Mouse (Mus musculus) lung, postnatal 10 days (tissue): ENCODE measurements at regions not wholly inside any gene's neighbourhood (a gene's known extent, or its start where the extent isn't known, plus 50 kb on each side); places are given as distances from the start of the nearest gene placed in this dataset.
"Not testable (repeated sequence)": the region's sequence is repeated elsewhere in the genome, so short reads cannot be mapped to it uniquely, and the experiment has no call there.

Experiments used
- DNase-seq: peaks from one replicate; pipeline ENCODE4 v3.0.0; 2021

DNA sequence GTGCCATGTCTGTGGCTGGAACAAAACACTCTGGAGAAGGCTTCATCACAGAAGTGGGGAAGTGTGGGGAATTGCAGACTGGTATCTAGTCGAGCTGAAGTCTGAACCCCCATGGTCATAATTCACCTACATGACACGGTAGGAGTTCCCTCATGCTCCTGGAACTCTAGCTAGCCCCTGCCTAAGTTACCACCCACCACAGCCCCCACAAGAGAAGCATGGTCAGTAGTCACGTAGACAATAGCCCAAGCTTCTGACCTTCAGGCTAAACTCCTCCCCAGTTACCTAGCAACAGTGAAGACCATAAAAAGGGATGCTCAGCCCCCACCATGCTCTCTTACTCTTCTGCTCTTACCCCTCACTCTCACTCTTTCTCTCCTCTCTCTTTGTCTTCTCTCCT lies 143.8 kb upstream of the Gm17728 start:
- not testable (repeated sequence) for DNase-seq

DNA sequence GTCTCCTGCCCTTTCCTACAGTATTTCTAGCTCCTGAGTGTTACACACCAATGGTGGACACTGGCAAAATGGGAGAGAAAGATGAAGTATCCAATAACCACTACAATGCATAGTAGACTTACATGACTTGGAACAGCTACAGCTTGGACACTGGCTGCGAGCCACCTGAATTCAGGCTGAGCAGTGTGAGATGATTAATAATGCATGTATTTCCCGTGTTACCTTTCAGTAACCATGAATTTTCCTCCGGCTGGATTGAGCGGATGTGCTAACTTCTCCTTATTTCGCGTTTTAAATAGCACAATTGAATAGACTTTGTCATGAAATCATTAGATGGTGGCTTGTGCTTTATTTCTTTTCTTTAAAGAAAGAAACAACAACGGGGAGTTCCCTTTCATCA lies 142.4 kb upstream of the Gm17728 start:
- DNase-seq = no peak

DNA sequence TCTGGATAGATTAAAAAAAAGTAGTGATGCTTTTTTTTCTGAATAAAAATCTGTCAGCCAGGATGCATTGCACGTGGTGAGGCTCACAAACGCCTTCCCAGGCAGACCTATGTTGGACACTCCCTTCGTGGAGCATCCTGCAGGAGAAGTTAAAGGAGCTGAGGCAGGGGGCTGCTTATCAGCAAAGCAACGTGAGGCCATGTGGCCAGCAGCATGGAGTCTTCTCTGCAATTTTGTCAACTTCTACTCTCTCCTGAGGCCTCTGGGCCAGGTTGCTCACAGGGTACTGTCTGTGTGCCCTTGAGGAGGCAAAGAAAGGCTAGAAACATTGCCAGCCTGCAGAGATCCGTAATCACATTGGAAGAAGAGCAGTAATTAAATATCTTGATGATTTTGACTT lies 140.0 kb upstream of the Gm17728 start:
- DNase-seq = no peak

DNA sequence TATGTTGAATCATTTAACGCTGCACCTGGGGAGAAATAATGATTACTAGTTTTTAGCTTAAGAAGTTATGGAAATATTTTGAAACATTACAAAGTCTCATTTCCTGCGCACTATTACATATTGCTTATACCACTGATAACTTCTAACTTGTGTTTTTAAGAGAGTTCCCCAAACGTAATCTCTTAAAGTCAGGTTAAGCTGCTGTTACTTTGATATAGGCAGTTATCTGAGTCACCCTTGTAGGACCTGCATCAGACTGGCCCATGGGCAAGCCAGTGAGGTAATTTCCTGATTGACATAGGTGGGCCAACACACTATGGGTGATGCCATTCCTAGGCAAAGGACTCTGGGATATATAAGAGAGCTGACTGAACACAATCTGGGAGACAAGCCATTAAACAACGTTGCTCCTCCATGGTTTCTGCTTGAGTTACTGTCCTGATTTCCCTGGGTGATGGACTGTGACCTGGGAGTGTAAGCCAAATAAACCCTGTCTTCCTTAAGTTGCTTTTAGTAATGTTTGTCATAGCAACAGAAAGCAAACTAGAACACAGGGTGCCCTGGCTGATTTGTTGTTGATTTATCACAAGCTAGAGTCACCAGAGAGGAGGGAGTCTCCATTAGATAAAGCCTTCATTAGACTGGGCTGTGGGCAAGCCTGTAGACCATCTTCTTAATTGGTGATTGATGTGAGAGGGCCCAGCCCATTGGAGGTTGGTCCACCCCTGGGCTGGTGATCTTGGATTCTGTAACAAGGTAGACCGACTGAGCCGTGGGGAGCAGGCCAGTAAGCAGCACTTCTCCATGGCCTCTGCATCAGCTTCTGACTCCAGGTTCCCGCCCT lies 139.3 kb upstream of the Gm17728 start:
- DNase-seq = no peak

DNA sequence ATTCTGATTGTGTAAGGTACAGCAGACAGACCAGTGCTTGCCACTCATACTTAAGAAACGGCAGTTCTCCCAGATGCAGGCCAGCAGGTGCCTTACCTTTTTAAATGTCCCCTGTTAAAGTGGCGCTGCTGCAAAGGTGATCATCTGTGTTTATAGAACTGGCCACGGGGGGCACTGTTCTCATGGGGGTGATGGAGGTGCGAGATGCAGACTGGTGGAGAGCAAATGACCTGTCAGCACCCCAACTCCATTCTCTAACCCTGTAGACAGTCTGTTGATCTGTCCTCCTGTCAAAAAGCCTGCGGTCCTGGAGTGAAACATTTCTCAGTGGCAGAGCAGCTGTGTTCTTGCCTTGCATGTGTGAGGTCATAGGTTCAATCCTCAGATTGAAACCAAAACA lies 135.4 kb upstream of the Gm17728 start:
- DNase-seq = no peak

DNA sequence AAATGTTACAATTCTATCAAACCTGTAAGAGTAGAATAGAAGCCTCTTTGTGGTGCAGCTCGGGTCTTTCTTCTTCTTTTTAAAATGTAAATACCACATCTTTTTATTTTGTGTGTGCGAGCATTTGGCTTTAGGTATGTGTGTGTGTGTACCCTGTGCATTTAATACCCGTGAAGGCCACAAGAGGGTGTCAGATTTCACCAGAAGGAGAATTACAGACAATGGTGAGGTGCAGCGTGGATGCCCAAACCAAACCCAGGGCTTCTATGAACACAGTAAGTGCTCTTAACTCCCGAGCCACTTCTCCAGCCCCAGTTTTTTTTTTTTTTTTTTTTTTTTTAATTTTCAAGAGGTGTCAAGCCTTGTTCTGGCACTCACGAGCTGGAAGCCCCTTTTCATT lies 135.0 kb upstream of the Gm17728 start:
- no peak for DNase-seq

DNA sequence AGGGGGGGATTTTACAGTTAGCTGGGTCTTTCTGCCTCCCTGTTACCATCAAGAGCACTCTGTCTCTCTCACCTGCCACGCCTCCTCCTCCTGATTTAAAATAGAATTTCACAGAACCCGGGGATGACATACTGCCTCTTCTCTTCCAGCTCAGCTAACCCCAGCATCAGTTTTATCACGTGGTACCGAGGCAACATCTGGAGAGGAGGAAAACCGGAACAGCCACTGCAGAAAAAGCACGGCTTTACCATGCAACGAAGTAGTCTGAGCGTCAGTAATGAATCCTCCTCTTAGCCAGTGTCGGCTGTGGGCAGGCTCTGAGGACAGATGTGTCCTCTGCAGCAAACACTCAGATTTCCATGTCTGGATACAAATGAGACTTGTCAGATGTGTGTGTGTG lies 134.2 kb upstream of the Gm17728 start:
- DNase-seq = no peak

DNA sequence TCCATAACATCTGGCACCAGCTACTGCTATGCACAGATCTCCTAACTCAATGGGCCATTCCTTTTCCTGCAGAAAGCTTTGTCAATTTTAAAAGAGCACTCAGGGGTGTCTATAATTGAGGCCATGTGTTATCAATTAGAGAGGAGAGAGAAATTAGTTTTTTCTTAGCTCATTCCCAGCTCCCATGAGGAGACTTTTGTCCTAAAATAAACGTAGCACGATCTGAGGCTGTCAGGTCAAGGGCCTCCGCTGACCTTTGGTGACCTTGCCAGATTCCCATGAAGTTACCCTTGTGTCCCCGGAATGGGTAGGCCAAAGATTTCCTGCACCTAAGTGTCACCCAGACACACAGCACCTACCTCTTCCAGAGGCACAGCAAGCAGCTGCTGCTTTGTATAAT lies 130.3 kb upstream of the Gm17728 start:
- DNase-seq = no peak

DNA sequence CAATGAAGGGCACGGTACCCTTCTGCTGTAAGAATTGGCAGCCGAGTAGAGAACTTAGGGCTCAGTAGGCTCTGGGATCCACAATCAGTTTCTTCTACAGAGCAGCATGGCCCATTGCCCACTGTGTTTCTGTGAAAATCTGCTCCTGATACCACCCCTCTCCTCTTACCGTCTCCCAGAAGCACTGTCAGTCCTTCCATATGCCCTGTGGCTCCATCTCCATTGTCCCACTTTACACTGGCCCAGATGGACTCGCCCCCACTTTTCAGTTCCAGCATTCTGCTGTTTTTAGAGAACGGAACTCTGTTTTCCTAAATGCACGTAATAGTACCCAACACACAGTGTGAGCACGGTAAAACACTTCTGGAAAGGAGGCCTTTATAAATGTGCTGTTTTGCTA lies 129.6 kb upstream of the Gm17728 start:
- no peak for DNase-seq

DNA sequence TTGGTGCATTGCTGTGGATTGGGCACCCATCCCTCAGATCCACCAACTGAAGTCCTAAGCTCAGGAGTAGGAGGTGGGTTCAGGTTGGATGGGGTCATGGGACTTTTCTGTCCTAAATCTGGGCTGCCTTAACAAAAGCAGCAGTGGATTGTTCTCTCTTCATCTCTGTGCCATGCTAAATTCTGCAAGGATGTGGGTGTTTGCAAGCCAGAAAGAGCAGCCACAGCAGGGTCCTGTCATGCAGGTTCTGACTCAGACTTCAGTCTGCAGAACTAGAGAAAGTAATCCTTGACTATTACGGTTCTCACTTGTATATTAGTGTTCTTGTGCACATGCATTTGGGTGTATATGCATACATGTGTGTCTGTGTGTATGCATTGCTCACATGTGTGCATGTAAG lies 125.5 kb upstream of the Gm17728 start:
- no peak for DNase-seq

DNA sequence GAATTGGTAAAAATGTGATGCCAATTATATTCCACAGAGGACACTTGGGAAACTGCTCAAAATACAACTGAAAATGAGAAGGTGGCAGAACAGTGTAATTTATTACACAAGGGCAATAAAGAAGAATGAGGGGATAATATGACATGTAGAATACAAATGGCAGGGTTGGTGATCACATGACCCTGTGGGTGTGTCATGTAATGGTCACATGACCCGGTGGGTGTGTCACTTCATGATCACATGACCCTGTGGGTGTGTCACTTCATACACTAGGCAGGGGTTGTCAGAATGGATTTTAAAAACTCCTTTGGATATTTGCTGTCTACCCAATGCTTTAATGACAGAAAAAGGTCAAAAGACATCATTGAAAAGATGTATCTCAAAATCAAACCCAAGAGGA lies 123.6 kb upstream of the Gm17728 start:
- no peak for DNase-seq

DNA sequence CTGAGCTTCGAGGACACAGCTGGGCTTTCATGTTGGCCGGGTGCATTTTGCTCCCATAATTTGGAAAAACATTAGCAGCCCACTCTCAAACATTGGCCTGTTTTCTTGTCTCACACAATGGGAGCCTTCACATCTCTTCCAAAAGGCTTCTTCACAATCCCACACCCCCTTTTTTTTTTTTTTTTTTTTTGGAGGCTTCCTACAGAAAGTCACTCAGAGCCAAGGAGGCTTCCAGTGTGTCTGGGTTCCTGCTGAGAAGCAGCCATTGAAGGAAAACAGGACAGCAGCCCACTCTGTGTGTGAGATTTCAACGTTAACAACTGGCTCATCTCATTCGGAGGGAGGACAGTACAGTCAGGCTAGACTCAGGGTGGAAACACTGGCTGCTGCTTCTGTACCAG lies 120.8 kb upstream of the Gm17728 start:
- DNase-seq = no peak

DNA sequence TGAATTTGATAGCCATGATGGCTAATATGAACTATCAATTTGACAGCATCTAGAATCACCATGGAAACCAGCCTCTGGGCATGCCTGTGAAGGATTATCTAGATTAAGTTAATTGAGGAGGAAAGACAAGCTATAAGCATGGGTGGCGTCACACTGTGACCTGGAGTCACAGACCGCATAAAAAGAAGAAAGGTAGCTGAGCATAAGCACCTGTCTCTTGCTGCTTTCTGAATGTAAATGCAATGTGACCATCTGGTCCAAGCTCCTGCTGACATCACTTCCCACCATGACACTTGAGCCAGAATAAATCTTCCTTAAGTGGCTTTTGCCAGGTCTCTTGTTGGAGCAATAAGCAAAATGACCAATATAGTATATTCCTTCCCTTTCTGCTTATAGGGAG lies 113.4 kb upstream of the Gm17728 start:
- DNase-seq = no peak

DNA sequence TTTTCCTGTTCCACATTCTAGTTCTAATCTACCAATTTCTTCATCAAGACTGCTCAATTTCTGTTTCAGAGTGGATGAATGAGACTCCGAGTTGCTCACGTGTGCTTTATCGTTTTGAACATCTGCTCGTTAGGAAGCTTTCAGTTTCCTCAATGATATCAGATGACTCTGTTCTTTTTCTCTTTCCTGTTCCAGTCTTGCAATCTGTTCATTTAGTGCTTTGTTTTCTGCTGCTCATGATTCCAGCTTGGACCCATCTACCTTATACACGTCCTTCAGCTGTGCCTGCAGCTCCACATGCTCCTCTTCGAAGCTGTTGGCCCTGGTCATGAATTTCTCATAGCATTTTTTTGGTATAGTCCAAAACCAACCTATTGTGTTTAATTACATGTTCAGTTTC lies 99.1 kb upstream of the Gm17728 start:
- DNase-seq = no peak

DNA sequence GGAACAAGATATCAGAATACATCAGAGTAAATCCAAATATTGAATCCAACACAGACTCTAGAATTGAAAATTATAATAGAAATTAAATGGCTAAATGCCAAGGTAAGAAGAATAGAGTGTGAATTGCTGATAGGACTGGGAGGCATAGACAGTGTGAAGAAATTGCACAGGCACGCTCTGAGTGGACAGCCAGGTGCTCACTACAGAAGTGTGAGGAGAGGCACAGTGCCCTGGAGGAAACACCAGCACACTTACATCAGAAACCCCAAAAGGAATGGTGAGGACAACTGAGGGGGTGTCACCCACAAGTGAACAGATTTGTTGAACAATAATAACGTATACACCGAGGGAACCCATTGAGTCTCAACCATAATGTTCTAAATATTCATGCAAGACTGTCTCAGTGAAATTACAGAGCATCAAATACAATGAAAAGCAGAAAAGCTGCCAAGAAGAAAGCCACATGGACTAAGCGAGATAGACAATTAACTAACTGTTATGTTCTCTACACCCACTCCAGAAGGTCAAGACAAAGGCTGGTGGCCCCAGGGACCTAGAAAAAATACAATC lies 92.9 kb upstream of the Gm17728 start:
- no peak for DNase-seq

DNA sequence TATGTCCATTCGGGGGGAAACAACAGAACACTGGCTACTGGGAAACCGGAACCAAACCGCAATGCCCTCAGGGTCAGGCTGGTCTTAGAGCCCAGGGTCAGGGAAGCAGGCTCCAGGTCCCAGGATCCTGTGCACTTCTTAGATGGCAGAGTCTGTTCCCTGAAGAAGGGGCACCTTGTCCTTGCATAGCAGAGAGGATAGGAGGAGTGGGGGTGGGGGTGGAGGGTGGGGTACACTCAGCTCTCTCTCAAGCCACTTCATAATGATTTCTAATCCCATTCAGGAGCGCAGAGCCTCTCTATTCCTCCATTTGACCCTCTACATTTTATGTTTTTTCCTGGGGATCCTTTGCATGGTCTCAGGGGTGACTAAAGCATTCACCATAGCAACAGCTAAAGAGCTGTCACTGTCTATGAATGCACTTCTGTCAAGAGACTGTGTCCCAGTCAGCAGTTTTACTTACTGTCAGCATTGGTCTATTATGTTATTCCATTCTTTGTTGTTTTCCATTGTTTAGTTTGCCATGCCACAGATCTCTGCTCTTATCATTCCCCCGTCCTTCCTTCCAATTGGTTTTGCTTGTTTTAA lies 64.2 kb upstream of the Gm17728 start:
- DNase-seq = no peak
